ENCODE assay signal across 15 mouse cellular contexts in genomic region chr12:99351731-99352130, GRCm38 (mm10).
DNase-seq lines count a peak whose midpoint lies in the region; ATAC-seq and TF ChIP-seq lines count a peak whose summit lies in the region.
"Had no signal": no experiment of that assay in that cellular context is flagged by ENCODE, and none has a peak within 500 bp of the region (broad histone marks: within the 10 kb centered on the region; RNA-seq: fewer than 3 reads in every experiment).

No protein-coding gene starts in this region.

- H3K4me3 ChIP-seq in intestine, embryonic 14.5 days (ENCODE audit: low read depth, low read length) = no peak overlapping the region
- H3K4me3 ChIP-seq in stomach, postnatal 0 days (ENCODE audit: low read depth, low read length) = no peak overlapping the region
- H3K4me3 ChIP-seq: erythroblast, embryonic 14.5 days; midbrain, embryonic 13.5 days had no signal

- peaks cover 33% of the 10 kb centered on the region for H3K4me1 ChIP-seq in intestine, embryonic 14.5 days (replicated peaks; ENCODE audit: control insufficient read depth, insufficient read depth, low read length)
- peaks cover 19% of the 10 kb centered on the region for H3K4me1 ChIP-seq in stomach, postnatal 0 days (replicated peaks; ENCODE audit: control insufficient read depth, insufficient read depth)

- WGBS in intestine, embryonic 14.5 days = 25% methylated on average over 9 of the region's 9 CpGs
- WGBS in stomach, postnatal 0 days = 14% methylated on average over 9 of the region's 9 CpGs

- H3K27me3 ChIP-seq in intestine, embryonic 14.5 days (replicated peaks; ENCODE audit: control insufficient read depth, insufficient read depth, low read length) = no peaks in the 10 kb centered on the region
- H3K27me3 ChIP-seq in stomach, postnatal 0 days (ENCODE audit: control insufficient read depth, insufficient read depth, low read length) = no peaks in the 10 kb centered on the region
- H3K27me3 ChIP-seq: midbrain, embryonic 13.5 days had no signal

- H3K36me3 ChIP-seq in intestine, embryonic 14.5 days (ENCODE audit: control insufficient read depth, insufficient read depth, low read length) = no peaks in the 10 kb centered on the region
- H3K36me3 ChIP-seq in stomach, postnatal 0 days (ENCODE audit: control insufficient read depth, insufficient read depth, low read length) = no peaks in the 10 kb centered on the region
- H3K36me3 ChIP-seq: midbrain, embryonic 13.5 days had no signal

- no peak for TF ChIP-seq EP300 in stomach, postnatal 0 days (optimal IDR thresholded peaks at IDR 0.05)

- H3K27ac ChIP-seq in intestine, embryonic 14.5 days (ENCODE audit: low read depth) = no peak overlapping the region
- peak overlapping the region; percentile 46 for H3K27ac ChIP-seq in stomach, postnatal 0 days (replicated peaks)
- H3K27ac ChIP-seq: midbrain, embryonic 13.5 days had no signal

- intact Hi-C loops in heart, postnatal 25 days (cut with DNase I) = no loop called here

- H3K9ac ChIP-seq in intestine, embryonic 14.5 days (ENCODE audit: low read length) = no peak overlapping the region
- H3K9ac ChIP-seq in stomach, postnatal 0 days (ENCODE audit: low read length) = no peak overlapping the region
- H3K9ac ChIP-seq: midbrain, embryonic 13.5 days had no signal

- ATAC-seq in intestine, embryonic 14.5 days (replicated peaks; ENCODE audit: low FRiP score, low TSS enrichment, low read depth) = peak; percentile 79
- ATAC-seq in stomach, postnatal 0 days (ENCODE audit: low FRiP score, low TSS enrichment) = peak; percentile 44; the same call in 1 of the 2 replicates
- ATAC-seq: CD4-positive, CD25-positive, alpha-beta regulatory T cell, adult 4 months; midbrain, embryonic 13.5 days had no signal

- peak; percentile 57 for DNase-seq in heart, adult 8-10 months (ENCODE audit: low spot score)
- DNase-seq in heart, postnatal 25 days (ENCODE audit: low spot score) = no peak
- DNase-seq in urinary bladder, adult 18-20 months (ENCODE audit: low spot score in 2 of 2) = peak; percentile 32 to 63
- DNase-seq in urinary bladder, postnatal 25 days (ENCODE audit: low spot score) = no peak
- no peak for DNase-seq in intestine, embryonic 14.5 days (ENCODE audit: low spot score)
- DNase-seq in stomach, postnatal 0 days (ENCODE audit: low spot score) = no peak
- no peak for DNase-seq in embryo, embryonic 10 days (ENCODE audit: low spot score)
- no peak for DNase-seq in thymus, postnatal 14 days
- DNase-seq: cerebellum, postnatal 36 days; heart, postnatal 4 days; kidney, adult 8-10 months; thymus, adult 18-20 months had no signal

- H3K9me3 ChIP-seq in intestine, embryonic 14.5 days (ENCODE audit: control insufficient read depth, low read length) = no peaks in the 10 kb centered on the region
- no peaks in the 10 kb centered on the region for H3K9me3 ChIP-seq in stomach, postnatal 0 days (ENCODE audit: control insufficient read depth, low read length)
- H3K9me3 ChIP-seq: midbrain, embryonic 13.5 days had no signal

- TF ChIP-seq CTCF in stomach, postnatal 0 days (IDR thresholded peaks at IDR 0.05; ENCODE audit: low read depth) = no peak

- no peak overlapping the region for H3K4me2 ChIP-seq in intestine, embryonic 14.5 days (ENCODE audit: low read length)
- H3K4me2 ChIP-seq in stomach, postnatal 0 days (replicated peaks; ENCODE audit: low read depth) = no peak overlapping the region
- H3K4me2 ChIP-seq: midbrain, embryonic 13.5 days had no signal

Comparison
In these comparisons a context has a peak if more than half of its experiments do, and no peak if none do; other contexts are left out.
1. DNase-seq: peak in heart, adult 8-10 months (single experiment) and urinary bladder, adult 18-20 months (2 of 2); none in heart, postnatal 25 days (single experiment), urinary bladder, postnatal 25 days (single experiment), intestine, embryonic 14.5 days (single experiment), stomach, postnatal 0 days (single experiment), embryo, embryonic 10 days (single experiment) and thymus, postnatal 14 days (single experiment).